In genomic region chr1:62718237-62718571, GRCm38 (mm10) we compare ENCODE assay signal across 12 mouse cellular contexts. TPM values are rescaled to one million over a fixed set of nuclear protein-coding genes. Genes with fewer than 3 reads are reported as not detected.
DNase-seq lines count a peak whose midpoint lies in the region; ATAC-seq and TF ChIP-seq lines count a peak whose summit lies in the region.
"Had no signal": no experiment of that assay in that cellular context is flagged by ENCODE, and none has a peak within 500 bp of the region (broad histone marks: within the 10 kb centered on the region; RNA-seq: fewer than 3 reads in every experiment).

No protein-coding gene starts in this region.

- 37% methylated on average over 5 of the region's 5 CpGs for WGBS in forebrain, embryonic 15.5 days
- 51% methylated on average over 5 of the region's 5 CpGs for WGBS in forebrain, embryonic 11.5 days
- WGBS in limb, embryonic 12.5 days = 36% methylated on average over 5 of the region's 5 CpGs
- WGBS in limb, embryonic 10.5 days = 47% methylated on average over 5 of the region's 5 CpGs
- WGBS in neural tube, embryonic 13.5 days = 17% methylated on average over 5 of the region's 5 CpGs
- 58% methylated on average over 5 of the region's 5 CpGs for WGBS in intestine, embryonic 16.5 days

- H3K27me3 ChIP-seq in forebrain, embryonic 15.5 days = no peaks in the 10 kb centered on the region
- no peaks in the 10 kb centered on the region; the same call in 1 of the 2 replicates for H3K27me3 ChIP-seq in forebrain, embryonic 11.5 days (ENCODE audit: control insufficient read depth, insufficient read depth, low read length)
- H3K27me3 ChIP-seq in limb, embryonic 12.5 days = no peaks in the 10 kb centered on the region
- no peaks in the 10 kb centered on the region for H3K27me3 ChIP-seq in limb, embryonic 10.5 days (ENCODE audit: low read depth, poor library complexity, severe bottlenecking)
- H3K27me3 ChIP-seq in neural tube, embryonic 13.5 days = no peaks in the 10 kb centered on the region; the same call in 1 of the 2 replicates
- H3K27me3 ChIP-seq in intestine, embryonic 16.5 days (replicated peaks; ENCODE audit: control insufficient read depth, insufficient read depth, low read length) = no peaks in the 10 kb centered on the region

- 0 out of 2 replicates have a peak overlapping the region, but pooled peaks have one; percentile 8 for H3K9ac ChIP-seq in forebrain, embryonic 15.5 days (replicated peaks)
- no peak overlapping the region for H3K9ac ChIP-seq in forebrain, embryonic 11.5 days (ENCODE audit: low read length)
- H3K9ac ChIP-seq in limb, embryonic 12.5 days (replicated peaks) = no peak overlapping the region
- peak overlapping the region; percentile 44; the same call in 1 of the 2 replicates for H3K9ac ChIP-seq in neural tube, embryonic 13.5 days
- no peak overlapping the region for H3K9ac ChIP-seq in intestine, embryonic 16.5 days (ENCODE audit: low read depth, low read length)
- H3K9ac ChIP-seq: liver, embryonic 13.5 days had no signal

- no peaks in the 10 kb centered on the region for H3K36me3 ChIP-seq in forebrain, embryonic 15.5 days
- no peaks in the 10 kb centered on the region for H3K36me3 ChIP-seq in forebrain, embryonic 11.5 days (ENCODE audit: control insufficient read depth, insufficient read depth, low read length)
- peaks cover 47% of the 10 kb centered on the region for H3K36me3 ChIP-seq in limb, embryonic 12.5 days
- peaks cover 55% of the 10 kb centered on the region for H3K36me3 ChIP-seq in limb, embryonic 10.5 days
- H3K36me3 ChIP-seq in neural tube, embryonic 13.5 days = peaks cover 31% of the 10 kb centered on the region
- H3K36me3 ChIP-seq in intestine, embryonic 16.5 days (ENCODE audit: control insufficient read depth, insufficient read depth, low read length) = no peaks in the 10 kb centered on the region
- H3K36me3 ChIP-seq: liver, embryonic 13.5 days had no signal

- H3K9me3 ChIP-seq in forebrain, embryonic 15.5 days = no peaks in the 10 kb centered on the region
- H3K9me3 ChIP-seq in forebrain, embryonic 11.5 days (ENCODE audit: control insufficient read depth, low read length) = no peaks in the 10 kb centered on the region
- H3K9me3 ChIP-seq in limb, embryonic 12.5 days = no peaks in the 10 kb centered on the region
- no peaks in the 10 kb centered on the region for H3K9me3 ChIP-seq in limb, embryonic 10.5 days (replicated peaks)
- H3K9me3 ChIP-seq in neural tube, embryonic 13.5 days = peaks cover 3% of the 10 kb centered on the region; the same call in 1 of the 2 replicates
- H3K9me3 ChIP-seq in intestine, embryonic 16.5 days (ENCODE audit: control insufficient read depth, low read length) = no peaks in the 10 kb centered on the region
- H3K9me3 ChIP-seq: liver, embryonic 13.5 days had no signal

- DNase-seq in forebrain, embryonic 11.5 days (ENCODE audit: low spot score) = no peak
- no peak for DNase-seq in limb, embryonic 10.5 days (ENCODE audit: low spot score)
- no peak for DNase-seq in lung, postnatal 4 days
- DNase-seq: B cell, adult 2 months; kidney, postnatal 36 days; liver, embryonic 13.5 days; thymus, postnatal 14 days had no signal

- no peak for TF ChIP-seq POLR2A in embryonic fibroblast, embryonic 13.5 days (IDR thresholded peaks at IDR 0.05; ENCODE audit: low read depth, low read length)

- no peak for ATAC-seq in forebrain, embryonic 15.5 days (replicated peaks)
- no peak for ATAC-seq in forebrain, embryonic 11.5 days (replicated peaks; ENCODE audit: low FRiP score)
- ATAC-seq in limb, embryonic 12.5 days (ENCODE audit: insufficient number of reproducible peaks, insufficient read depth, low FRiP score, low TSS enrichment, low read depth) = no peak
- ATAC-seq in neural tube, embryonic 13.5 days (ENCODE audit: low read depth) = no peak
- no peak for ATAC-seq in intestine, embryonic 16.5 days

- no peak for TF ChIP-seq CTCF in embryonic fibroblast, embryonic 13.5 days (IDR thresholded peaks at IDR 0.05; ENCODE audit: borderline replicate concordance, insufficient read depth, low read length)

- no peak overlapping the region for H3K4me3 ChIP-seq in forebrain, embryonic 15.5 days
- no peak overlapping the region for H3K4me3 ChIP-seq in forebrain, embryonic 11.5 days (ENCODE audit: low read depth, low read length)
- H3K4me3 ChIP-seq in limb, embryonic 12.5 days (replicated peaks) = no peak overlapping the region
- no peak overlapping the region for H3K4me3 ChIP-seq in limb, embryonic 10.5 days
- no peak overlapping the region for H3K4me3 ChIP-seq in embryonic fibroblast, embryonic 13.5 days (ENCODE audit: insufficient read depth, low read length)
- no peak overlapping the region for H3K4me3 ChIP-seq in neural tube, embryonic 13.5 days
- H3K4me3 ChIP-seq in intestine, embryonic 16.5 days (ENCODE audit: low read length) = no peak overlapping the region
- H3K4me3 ChIP-seq: liver, embryonic 13.5 days had no signal

- peaks cover 24% of the 10 kb centered on the region for H3K4me1 ChIP-seq in forebrain, embryonic 15.5 days
- peaks cover 13% of the 10 kb centered on the region for H3K4me1 ChIP-seq in forebrain, embryonic 11.5 days (replicated peaks; ENCODE audit: control insufficient read depth, insufficient read depth, low read length)
- peaks cover 53% of the 10 kb centered on the region for H3K4me1 ChIP-seq in limb, embryonic 12.5 days (replicated peaks)
- H3K4me1 ChIP-seq in limb, embryonic 10.5 days = peaks cover 64% of the 10 kb centered on the region
- peaks cover 32% of the 10 kb centered on the region for H3K4me1 ChIP-seq in embryonic fibroblast, embryonic 13.5 days (ENCODE audit: control insufficient read depth, insufficient read depth, low read length)
- peaks cover 47% of the 10 kb centered on the region for H3K4me1 ChIP-seq in neural tube, embryonic 13.5 days (replicated peaks)
- peaks cover 19% of the 10 kb centered on the region for H3K4me1 ChIP-seq in intestine, embryonic 16.5 days (ENCODE audit: control insufficient read depth, insufficient read depth, low read length)

- H3K27ac ChIP-seq in forebrain, embryonic 15.5 days (replicated peaks) = peak overlapping the region; percentile 49; the same call in 1 of the 2 replicates
- no peak overlapping the region for H3K27ac ChIP-seq in forebrain, embryonic 11.5 days (ENCODE audit: low read depth, low read length)
- H3K27ac ChIP-seq in limb, embryonic 12.5 days = peak overlapping the region; percentile 50; the same call in 1 of the 2 replicates
- H3K27ac ChIP-seq in limb, embryonic 10.5 days = no peak overlapping the region
- H3K27ac ChIP-seq in embryonic fibroblast, embryonic 13.5 days (ENCODE audit: insufficient read depth, low read length) = peak overlapping the region; percentile 35
- H3K27ac ChIP-seq in neural tube, embryonic 13.5 days (replicated peaks) = peak overlapping the region; percentile 78
- H3K27ac ChIP-seq in intestine, embryonic 16.5 days (ENCODE audit: low read length) = no peak overlapping the region
- H3K27ac ChIP-seq: liver, embryonic 13.5 days had no signal

- no peak overlapping the region for H3K4me2 ChIP-seq in forebrain, embryonic 15.5 days (replicated peaks)
- H3K4me2 ChIP-seq in forebrain, embryonic 11.5 days (ENCODE audit: low read depth, low read length, severe bottlenecking) = no peak overlapping the region
- no peak overlapping the region for H3K4me2 ChIP-seq in limb, embryonic 12.5 days
- H3K4me2 ChIP-seq in neural tube, embryonic 13.5 days = peak overlapping the region; percentile 48
- no peak overlapping the region for H3K4me2 ChIP-seq in intestine, embryonic 16.5 days (ENCODE audit: low read depth, low read length)
- H3K4me2 ChIP-seq: liver, embryonic 13.5 days had no signal

RNA-seq across cellular contexts. Expression of gene Nrp2, which starts 15.1 kb away (rescaled TPM):
- polyA plus RNA-seq in forebrain, embryonic 15.5 days (2015; fragmentation: Nextera tagmentation; extraction: Ambion mirVana) = 30.8 and 34.7 TPM in 2 replicates
- polyA plus RNA-seq in forebrain, embryonic 11.5 days (2014; fragmentation: Nextera tagmentation; extraction: Ambion mirVana) = 20.7 and 21.1 TPM in 2 replicates
- polyA plus RNA-seq in limb, embryonic 12.5 days (2016; fragmentation: Nextera tagmentation; extraction: Ambion mirVana) = 70.7 and 86.2 TPM in 2 replicates
- polyA plus RNA-seq in limb, embryonic 10.5 days (2016; fragmentation: Nextera tagmentation; extraction: Ambion mirVana) = 31.7 and 54.7 TPM in 2 replicates
- 37.2 and 74.9 TPM in 2 replicates for polyA plus RNA-seq in embryonic fibroblast, embryonic 13.5 days (2011; ENCODE audit: insufficient read length, low read depth, missing spikeins)
- polyA plus RNA-seq in neural tube, embryonic 13.5 days (2015; fragmentation: Nextera tagmentation; extraction: Ambion mirVana) = 32.7 and 37.0 TPM in 2 replicates
- 23.0 and 23.7 TPM in 2 replicates for polyA plus RNA-seq in intestine, embryonic 16.5 days (2015; fragmentation: Nextera tagmentation; extraction: Ambion mirVana)

Comparison
In these comparisons a context has a peak if more than half of its experiments do, and no peak if none do; other contexts are left out.
1. H3K27ac ChIP-seq: peak in forebrain, embryonic 15.5 days (single experiment), limb, embryonic 12.5 days (single experiment), embryonic fibroblast, embryonic 13.5 days (single experiment) and neural tube, embryonic 13.5 days (single experiment); none in forebrain, embryonic 11.5 days (single experiment), limb, embryonic 10.5 days (single experiment) and intestine, embryonic 16.5 days (single experiment).
2. H3K9ac ChIP-seq: peak in forebrain, embryonic 15.5 days (single experiment) and neural tube, embryonic 13.5 days (single experiment); none in forebrain, embryonic 11.5 days (single experiment), limb, embryonic 12.5 days (single experiment) and intestine, embryonic 16.5 days (single experiment).